Mouse (Mus musculus) G1E-ER4 (cell line): ENCODE data around the gene Itgax. TPM values are rescaled to one million over a fixed set of nuclear protein-coding genes. Genes with fewer than 3 reads are reported as not detected.

Experiments
- GATA1 ChIP-seq: IDR thresholded peaks from one replicate; pipeline ENCODE4 v1.8.0; 2012; ENCODE audit warnings: low read length, inconsistent platforms
- polyA plus RNA-seq: library from polyadenylated mRNA; stranded (reverse); fragments of >175 nt; gene quantifications from 2 replicates; pipeline ENCODE4 v1.2.3, GENCODE M21; 2012

Itgax gene
- polyA plus RNA-seq, 1 experiment: not detected

- TF ChIP-seq GATA1: no peak
These were observed 7.6 kb downstream of the Itgax start for GRCm38 (mm10) chr7:128136927-128137326.

- TF ChIP-seq GATA1: no peak
These were observed 10.3 kb downstream of the Itgax start for GRCm38 (mm10) chr7:128139611-128140010.

GRCm38 (mm10) chr7:128150970-128151369, 21.6 kb downstream of the Itgax start:
- no peak for TF ChIP-seq GATA1

- TF ChIP-seq GATA1: no peak
These were observed 24.7 kb downstream of the Itgax start, which contains the start of gene Itgad for GRCm38 (mm10) chr7:128154076-128154475. TSS of gene Itgad (plus strand) at chr7:128154376.

- no peak for TF ChIP-seq GATA1
These were observed 25.6 kb downstream of the Itgax start for GRCm38 (mm10) chr7:128154924-128155323.

GRCm38 (mm10) chr7:128164001-128164400, 34.7 kb downstream of the Itgax start:
- TF ChIP-seq GATA1: no peak

- no peak for TF ChIP-seq GATA1
These were observed 37.0 kb downstream of the Itgax start for GRCm38 (mm10) chr7:128166391-128166790.

- no peak for TF ChIP-seq GATA1
These were observed 40.6 kb downstream of the Itgax start for GRCm38 (mm10) chr7:128169996-128170395.

GRCm38 (mm10) chr7:128178385-128178784, 49.0 kb downstream of the Itgax start:
- no peak for TF ChIP-seq GATA1

GRCm38 (mm10) chr7:128180126-128180525, 50.8 kb downstream of the Itgax start:
- no peak for TF ChIP-seq GATA1

GRCm38 (mm10) chr7:128180546-128180945, 51.2 kb downstream of the Itgax start:
- TF ChIP-seq GATA1: no peak

- no peak for TF ChIP-seq GATA1
These were observed 52.3 kb downstream of the Itgax start for GRCm38 (mm10) chr7:128181691-128182090.

Other genes with a start within 250 kb of the Itgax start
- gene Prss53, start 238.6 kb upstream of the Itgax start, polyA plus RNA-seq: 0.48 and 0.67 TPM in 2 replicates
- gene Gm21974, start 234.1 kb upstream of the Itgax start, polyA plus RNA-seq: not detected in 2 replicates
- 13.6 and 14.7 TPM in 2 replicates for gene Vkorc1, start 233.9 kb upstream of the Itgax start, polyA plus RNA-seq
- 166 and 183 TPM in 2 replicates for gene Bckdk, start 225.5 kb upstream of the Itgax start, polyA plus RNA-seq
- gene Kat8, start 217.0 kb upstream of the Itgax start, polyA plus RNA-seq: 7.0 and 7.5 TPM in 2 replicates
- gene Prss8, start 199.4 kb upstream of the Itgax start, polyA plus RNA-seq: not detected in 2 replicates
- gene Prss36, start 182.8 kb upstream of the Itgax start, polyA plus RNA-seq: 5.5 and 10.0 TPM in 2 replicates
- 578 and 702 TPM in 2 replicates for gene Fus, start 162.1 kb upstream of the Itgax start, polyA plus RNA-seq
- gene Pycard, start 135.7 kb upstream of the Itgax start, polyA plus RNA-seq: 0.28 and 0.46 TPM in 2 replicates
- 0.04 and 0.05 TPM in 2 replicates for gene Trim72, start 125.6 kb upstream of the Itgax start, polyA plus RNA-seq
- gene Itgam, start 66.9 kb upstream of the Itgax start, polyA plus RNA-seq: not detected in 2 replicates
- gene Gm49368, start 66.9 kb upstream of the Itgax start, polyA plus RNA-seq: not detected in 2 replicates
- gene Itgad, start 24.8 kb downstream of the Itgax start, polyA plus RNA-seq: not detected in 2 replicates
- 0.92 and 1.3 TPM in 2 replicates for gene Cox6a2, start 76.8 kb downstream of the Itgax start, polyA plus RNA-seq
- 32.2 and 35.0 TPM in 2 replicates for gene Armc5, start 107.8 kb downstream of the Itgax start, polyA plus RNA-seq
- gene 9130023H24Rik, start 108.5 kb downstream of the Itgax start, polyA plus RNA-seq: 0.93 and 0.95 TPM in 2 replicates
- 0.02 TPM in 2 replicates for gene Tgfb1i1, start 117.3 kb downstream of the Itgax start, polyA plus RNA-seq
- not detected in 2 replicates for gene Slc5a2, start 136.1 kb downstream of the Itgax start, polyA plus RNA-seq
- gene BC017158, start 168.6 kb downstream of the Itgax start, polyA plus RNA-seq: 39.8 and 40.9 TPM in 2 replicates